Mouse (Mus musculus) CD4-positive helper T cell, adult 2 months (primary cell): Measurements from ENCODE around the gene Pcbp3.
A peak's percentile ranks its signal among the peaks of the same experiment; 100 is the strongest.

ENCODE experiments used
- DNase-seq: peaks from one replicate; pipeline ENCODE4 v3.0.0-alpha.2; 2012; ENCODE audit warnings: low read depth, missing footprints, low spot score

The Pcbp3 gene

DNA sequence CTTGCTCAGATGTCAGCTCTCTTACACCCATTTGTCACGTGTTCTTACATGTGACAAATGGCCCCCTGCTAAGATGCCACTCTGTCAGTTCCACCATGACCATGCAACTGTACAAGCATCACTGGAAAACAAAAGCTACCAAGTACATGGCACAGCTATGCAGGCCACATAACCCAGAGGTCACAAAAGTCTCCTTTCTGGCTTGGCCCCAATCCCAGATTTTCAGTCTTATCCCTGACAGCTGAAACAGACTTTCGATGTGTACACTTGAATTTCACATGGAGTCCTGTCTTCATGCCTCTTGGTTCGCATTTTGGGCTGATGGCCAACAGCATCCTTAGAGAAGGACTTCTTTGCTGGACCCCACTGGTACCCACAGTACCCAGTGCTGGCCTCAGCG is 116.8 kb downstream of the Pcbp3 start:
- no peak for DNase-seq

DNA sequence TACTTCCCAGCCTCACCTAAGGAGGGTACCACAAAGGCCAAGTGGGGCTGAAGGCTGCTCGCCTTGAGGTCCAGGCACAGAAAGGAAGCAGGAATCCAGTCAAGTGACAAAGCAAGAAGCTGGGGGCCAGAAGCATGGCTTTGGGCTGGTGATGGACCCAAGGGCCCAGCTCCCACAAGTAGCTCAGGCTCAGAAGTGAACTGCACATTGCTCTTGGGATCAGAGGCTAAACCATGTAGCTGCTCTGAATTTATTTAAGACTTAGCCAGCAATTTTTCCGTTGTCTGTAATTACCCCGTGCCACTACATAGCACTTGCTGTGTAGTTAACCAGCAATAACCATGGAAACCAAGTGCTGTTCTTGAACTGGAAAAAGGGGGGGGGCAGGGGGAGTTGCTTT is 117.3 kb downstream of the Pcbp3 start:
- no peak for DNase-seq

DNA sequence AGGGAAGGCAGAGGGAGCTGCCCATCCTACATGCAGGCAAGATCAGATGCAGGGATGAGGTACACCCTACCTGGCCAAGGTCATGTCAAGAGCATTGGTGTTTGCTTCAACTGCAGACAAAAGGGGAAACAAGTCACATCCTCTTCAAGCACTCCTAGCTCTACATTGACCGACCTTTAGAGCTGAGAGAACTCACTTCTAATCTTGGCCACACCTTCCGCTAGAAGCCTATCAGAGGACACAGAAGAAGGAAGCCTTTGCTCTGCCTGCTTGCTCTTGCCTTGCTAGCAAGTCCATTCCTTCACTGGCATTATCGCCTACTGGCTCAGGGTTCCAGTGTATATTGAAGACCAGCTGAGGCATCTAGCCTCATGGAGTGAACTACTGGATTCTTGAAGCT is 119.6 kb downstream of the Pcbp3 start:
- DNase-seq: no peak

DNA sequence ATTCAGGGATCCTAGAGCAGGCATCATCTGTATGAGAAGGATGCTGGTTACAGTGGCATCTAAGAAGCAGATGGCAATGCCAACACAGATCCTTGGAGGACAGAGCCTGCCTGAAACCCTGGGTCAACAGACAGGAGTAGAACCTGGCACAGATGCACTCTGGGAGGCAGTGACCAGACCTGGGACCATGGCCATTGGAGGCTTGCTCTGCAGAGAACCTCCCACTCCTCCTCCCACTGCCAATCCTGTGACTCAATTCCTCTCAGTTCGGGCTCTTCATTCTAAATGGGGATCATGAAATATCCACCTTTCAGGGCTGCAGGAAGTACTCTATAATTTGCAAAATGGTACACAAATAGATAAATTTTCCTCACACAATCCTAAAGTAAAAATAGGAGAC is 120.5 kb downstream of the Pcbp3 start:
- no peak for DNase-seq

DNA sequence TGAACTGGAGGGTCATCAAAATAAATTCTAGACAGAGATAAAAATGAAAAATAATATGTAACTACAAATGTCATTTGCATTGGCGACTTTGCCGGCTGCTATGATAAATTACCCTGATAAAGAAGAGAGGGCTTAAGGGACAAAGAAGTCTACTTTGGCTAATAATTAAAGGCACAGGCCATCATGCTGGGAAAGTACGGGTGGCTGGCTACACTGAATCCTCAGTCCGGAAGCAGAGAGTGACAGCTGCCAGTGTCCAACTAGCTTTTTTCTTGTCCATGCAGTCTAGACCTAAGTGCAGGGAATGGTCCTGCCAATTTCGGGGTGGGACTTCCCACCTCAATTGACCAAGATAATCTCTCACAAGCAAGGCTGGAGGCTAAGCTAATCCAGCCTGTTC is 121.1 kb downstream of the Pcbp3 start:
- DNase-seq: no peak

DNA sequence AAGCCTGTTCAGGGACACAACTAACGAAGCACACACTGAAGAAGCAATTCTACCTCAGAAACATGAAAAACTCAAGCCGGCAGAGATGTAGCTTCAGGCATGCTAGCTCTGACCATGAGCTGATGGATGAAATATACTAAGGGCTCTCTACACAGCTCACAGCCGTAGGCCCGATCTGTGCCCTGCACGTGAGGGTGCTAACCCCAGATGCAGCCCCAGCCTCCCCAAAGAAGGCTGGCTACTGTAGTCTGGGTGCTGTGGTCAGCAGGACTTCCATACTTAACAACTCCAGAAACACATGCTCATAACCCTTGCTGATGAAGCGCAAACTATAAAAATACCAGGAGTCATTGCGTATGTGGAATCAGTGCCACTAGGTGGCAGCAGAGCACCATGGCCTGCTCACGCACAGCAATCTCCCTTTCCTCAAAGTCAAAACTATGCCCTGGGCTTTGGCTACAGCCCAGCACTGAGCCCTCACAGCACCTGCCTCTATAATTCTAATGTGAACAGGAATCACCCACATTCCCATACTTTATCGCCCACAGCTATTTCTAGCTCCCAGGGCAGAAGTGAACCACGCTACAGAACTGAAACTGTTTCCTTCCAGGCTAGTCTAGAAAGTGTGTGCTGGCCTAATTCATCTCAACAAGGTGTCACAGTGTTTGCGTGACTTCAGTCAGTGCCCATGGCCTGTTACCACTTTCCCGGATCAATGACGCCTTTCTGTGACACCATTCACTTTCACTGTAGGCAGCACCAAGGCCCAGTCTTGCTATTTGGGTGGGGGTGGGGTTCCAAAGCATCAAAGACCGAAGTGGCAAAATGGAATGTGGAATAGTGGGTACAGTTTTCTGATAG is 126.0 kb downstream of the Pcbp3 start:
- DNase-seq: peak; percentile 70

DNA sequence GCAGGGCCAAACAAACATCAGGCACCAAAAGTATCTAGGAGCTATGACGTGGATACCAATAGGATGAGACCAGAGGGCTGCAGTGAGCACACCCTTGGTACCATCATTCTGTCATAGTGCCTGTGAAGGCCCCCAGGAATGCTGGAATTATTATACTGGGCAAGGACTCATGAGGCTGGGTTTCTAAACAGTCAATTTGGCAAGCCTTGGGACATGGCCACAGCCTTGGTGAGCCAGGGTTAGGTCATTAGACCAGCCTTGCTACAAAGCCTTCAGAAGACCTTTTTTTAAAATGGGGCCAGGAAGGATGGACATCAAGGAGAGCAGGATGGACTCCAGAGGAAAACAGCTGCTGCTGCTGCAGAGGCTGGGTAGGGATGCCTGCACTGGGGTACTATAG is 128.8 kb downstream of the Pcbp3 start:
- no peak for DNase-seq

DNA sequence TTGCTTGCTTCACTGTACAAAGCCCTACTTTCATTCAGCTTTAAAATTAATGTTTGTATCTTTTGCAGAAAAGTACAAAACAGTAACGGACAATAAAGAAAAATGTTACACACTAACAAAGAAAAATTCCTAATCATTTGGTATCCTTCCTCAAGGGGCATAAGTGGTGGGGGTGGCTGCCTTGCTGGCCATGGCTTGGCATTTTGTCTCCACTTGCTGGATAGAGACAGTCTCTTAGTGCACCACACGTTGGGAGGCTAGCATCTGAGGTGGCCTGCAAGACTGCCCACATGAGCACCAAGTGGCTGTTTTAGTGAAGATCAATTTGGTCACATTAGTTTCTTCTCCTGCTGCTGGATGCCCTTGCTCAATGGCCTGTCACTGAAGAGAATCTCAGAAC is 129.8 kb downstream of the Pcbp3 start:
- DNase-seq: no peak

DNA sequence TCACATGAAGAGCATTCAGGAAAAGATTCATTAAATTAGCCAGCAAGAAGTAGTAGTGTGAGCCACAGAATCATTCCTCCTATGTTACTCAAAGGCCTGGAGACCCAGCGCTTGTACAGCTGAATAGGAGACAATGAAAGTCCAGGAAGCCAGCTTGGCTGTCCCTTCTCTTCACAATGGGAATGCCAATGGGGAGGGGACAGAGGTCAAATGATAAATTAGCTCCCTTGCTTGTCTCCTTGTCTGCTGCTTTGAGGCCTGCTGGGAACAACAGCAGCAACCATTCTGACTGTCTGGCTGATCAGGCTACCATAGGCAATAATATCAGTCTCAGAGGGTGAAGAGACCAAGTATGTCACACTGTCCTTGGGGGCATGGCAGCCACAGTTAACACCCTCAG is 130.5 kb downstream of the Pcbp3 start:
- no peak for DNase-seq

DNA sequence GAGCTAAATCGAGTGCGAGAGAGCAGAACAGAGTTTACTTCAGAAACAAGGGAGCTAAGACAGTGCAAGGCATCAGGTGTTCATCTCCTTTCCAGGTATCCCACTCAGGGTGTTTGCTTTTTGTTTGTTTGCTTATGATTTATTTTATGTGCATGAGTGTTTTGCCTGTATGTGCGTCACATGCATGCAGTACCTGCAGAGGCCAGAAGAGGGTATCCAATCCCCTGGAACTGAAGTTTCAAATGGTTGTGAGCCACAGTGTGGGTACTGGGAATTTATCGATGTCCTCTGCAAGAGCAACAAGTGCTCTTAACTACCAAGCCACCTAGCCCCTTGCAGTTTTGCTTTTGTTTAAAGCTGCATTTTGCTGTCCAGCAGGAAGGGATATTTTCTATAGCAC is 132.8 kb downstream of the Pcbp3 start:
- DNase-seq: no peak

DNA sequence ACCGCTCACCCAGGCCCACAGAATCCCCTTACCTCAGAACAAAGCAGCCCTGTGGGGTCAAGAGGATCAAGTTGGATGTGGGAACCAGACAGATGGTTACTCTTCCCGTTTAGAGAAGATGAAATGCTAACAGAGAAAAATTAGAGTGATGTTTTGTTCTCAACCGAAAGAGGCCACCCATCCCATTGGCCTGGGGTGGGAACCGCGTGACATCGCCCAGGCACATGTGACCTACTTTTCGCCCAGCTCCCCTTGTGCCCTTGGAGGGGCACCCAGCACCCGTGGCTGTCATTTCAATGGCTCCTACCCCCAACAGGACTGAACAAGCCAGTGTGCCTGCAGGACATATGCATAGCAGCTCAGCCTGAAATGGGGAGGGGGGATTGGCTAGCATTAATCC is 139.0 kb downstream of the Pcbp3 start:
- DNase-seq: no peak

DNA sequence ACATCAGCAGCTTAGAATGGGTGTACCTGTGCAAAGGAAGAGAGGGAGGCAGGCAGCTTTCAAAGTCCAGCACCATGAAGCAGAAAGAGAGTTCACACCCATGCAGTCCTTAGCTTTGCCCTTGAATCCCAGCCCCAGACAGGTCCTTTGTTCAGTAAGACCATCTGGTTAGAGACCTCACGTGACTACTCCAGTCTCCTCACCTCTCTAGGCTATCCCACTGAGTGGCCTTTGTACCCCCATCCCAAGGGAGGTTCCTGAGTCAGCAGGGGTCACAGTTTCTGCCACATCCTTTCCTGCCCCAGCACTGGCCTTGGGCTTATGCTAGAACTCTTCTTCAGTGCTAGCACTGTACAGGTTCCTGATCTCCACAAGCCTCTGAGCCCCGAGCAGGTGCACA is 142.4 kb downstream of the Pcbp3 start:
- no peak for DNase-seq

DNA sequence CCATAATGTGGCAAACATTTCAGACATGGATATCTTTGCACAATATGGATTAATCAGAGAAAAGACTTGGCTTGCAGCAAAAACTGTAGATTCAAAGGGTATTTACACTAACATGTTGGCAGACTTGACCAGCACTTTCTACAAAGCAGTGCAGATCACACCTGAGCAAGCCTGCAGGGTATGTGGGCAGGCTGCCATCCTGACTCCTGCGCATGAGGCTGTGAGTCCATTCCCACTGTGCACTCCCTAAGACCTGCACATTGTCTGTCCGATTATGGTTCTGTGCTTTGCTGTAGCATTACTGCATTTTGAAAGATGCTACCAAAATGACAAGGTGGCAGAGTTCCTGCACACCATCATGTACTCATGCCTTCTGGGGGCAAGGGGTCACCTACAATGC is 143.3 kb downstream of the Pcbp3 start:
- no peak for DNase-seq

DNA sequence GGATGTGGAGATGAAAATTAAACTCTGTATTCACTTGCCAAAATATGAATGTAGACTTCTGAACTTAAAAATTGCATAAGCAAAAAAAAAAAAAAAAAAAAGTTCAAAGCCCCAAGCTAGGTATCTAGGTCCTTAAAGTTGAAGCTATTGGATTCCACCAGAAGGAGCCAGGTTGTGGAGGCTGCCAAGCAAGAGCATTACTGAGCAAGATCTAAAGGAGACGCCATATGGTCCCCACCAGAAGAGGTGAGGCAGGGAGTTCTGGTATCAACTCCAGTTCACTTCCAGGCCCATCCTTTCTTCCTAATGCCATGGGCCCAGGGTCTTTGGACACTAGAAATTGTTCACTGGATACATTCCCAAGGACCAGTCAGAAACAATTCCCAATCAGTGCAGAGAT is 144.8 kb downstream of the Pcbp3 start:
- no peak for DNase-seq

DNA sequence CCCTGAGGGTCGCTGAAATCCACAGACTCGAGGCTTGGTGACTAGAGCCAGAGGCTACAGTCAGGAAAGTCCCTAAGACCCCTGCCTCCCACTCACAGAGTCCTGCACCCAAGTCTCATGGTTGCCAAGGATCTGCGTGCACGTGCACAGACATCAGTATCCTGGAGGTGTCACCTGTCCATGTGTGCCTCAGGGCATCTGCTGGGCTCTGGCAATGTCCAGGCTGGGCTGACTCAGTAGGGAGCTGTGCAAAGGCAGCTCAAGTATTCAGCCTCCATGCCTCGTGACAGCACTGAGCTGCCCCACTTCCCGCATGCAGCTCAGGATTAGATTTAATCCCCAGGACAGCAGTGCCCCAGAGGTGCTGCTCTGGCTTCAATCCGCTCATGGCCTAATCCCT is 145.3 kb downstream of the Pcbp3 start:
- no peak for DNase-seq

DNA sequence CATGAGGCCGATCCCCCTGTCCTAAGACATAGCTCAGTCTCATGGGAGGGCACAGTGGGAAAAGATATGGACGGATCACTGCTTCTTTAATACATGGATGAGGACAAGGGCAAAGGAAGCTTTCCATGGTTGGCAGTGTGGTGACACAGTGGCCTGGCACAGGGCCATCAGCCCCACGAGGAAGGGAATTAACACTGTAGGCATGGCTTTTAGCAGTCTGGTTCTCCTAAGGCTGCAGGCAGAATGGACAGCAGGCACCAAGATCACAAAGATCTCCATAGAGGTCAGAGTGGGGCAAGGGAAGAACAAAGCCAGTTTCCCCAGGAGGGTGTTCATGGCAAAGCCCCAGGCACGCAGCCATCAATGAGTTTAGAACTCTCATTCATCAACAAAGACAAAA is 146.2 kb downstream of the Pcbp3 start:
- DNase-seq: no peak

DNA sequence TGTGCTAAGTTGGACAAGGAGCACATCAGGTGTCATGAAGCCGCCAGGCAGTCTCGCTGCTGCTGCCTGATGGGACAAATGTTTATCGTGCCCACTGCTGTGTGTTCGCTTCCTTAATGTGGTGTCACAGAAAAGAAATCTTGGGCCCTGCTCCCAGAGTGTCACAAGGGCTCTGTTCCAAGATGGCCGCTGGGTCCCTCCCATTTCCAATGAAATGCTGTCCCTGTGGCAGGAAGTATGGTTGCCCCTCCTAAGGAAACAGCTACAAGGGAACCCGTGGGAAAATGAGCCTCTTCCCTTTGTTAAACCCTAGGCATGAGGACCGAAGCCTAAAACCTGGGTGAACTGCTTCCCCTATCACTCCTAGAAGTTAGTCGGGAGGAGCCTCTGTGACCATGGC is 146.9 kb downstream of the Pcbp3 start:
- DNase-seq: no peak

DNA sequence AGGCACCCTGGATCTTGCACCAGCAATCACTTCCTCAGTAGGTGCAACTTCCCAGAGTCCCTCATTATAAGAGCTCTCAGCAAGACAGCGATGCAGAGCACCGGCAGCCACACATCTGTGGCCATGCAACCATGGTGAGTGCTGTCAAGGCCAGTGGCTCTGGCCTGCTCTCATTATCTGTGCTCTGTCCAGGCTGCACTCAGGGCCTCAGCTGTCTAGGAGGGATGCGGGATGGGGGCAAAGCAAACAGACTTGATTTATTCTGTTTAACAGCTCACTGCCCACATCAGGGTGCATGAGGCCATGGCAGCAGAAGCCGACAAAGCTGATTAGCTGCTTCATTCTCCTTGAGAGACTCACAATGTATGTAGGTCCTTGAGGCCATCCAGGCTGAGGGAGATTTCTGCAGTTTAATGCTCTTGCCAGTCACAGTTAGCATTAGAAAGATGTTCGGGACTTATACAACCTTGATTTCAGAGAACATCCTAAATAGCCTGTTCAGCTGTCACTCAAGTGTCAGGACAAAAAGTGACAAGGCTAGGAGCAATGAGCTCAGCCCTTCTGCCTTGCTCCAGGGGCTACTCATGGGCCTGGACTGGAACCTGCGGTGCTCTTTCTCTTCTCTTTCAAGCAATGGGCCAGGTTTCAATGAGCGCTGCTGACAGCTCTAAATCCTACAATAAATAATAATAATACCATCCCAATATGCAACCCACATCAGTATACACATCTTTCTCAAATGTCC is 151.6 kb downstream of the Pcbp3 start:
- DNase-seq: no peak

DNA sequence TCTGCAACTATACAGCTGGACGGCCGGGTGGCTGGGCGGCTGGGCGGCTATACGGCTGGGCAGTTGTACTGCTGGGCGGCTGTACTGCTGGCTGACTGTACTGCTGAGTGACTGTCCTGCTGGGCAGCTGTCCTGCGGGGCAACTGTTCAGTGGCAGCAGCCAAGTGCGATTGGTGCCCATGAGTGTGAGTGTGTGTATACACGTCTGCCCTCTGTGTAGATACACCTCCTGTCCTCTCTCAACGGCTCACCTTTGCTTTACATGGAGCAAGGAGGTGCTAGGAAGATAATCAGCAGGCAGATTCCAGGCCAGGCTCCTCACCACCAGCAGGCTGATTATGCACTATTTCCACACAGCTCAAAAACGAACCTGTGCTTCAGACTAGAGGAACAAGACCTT is 152.2 kb downstream of the Pcbp3 start:
- DNase-seq: no peak

DNA sequence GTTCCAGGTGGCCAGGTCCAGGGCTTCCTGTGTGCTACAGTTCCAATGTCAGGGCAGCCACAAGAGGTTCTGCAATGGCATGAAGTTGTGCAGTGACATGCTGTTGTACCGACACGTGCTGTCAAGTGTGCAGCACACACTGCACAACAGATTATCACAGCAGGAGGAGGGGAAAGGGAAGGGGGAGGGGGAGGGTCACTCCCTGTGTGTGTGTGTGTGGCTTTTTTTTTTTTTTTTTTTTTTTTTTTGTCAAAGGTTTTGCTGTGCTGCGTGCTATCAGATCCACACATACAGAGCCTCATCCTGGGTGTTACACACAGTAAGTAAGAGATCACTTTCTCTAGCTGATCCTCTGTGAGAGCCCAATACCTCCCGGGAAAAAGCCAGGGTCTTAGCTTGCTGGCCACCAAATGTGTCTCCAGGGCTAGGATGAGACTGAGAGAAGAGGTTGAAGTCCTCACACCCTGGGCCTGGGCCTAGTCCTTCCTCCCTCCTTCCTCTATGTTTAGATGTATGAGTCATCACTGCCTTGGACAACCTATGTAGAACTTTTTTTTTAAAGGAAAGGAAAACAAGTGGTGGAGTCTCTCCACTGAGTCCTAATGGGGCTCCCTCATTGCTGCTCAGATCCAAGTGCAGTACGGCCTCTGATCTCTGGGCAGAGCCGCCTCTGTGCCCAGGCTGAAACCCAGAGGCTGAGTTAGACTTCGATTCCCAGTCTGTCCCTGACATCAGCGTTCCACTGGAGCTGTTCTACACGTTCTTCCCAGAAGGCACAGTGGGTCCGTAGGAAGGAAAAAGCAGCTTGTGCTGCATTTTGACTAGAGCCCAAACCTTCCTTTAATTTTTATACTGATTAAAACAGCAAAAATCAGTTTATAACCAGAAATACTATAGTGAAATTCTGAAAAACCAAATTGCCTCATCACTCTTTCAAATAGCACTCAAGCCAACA is 153.0 kb downstream of the Pcbp3 start:
- DNase-seq: no peak

DNA sequence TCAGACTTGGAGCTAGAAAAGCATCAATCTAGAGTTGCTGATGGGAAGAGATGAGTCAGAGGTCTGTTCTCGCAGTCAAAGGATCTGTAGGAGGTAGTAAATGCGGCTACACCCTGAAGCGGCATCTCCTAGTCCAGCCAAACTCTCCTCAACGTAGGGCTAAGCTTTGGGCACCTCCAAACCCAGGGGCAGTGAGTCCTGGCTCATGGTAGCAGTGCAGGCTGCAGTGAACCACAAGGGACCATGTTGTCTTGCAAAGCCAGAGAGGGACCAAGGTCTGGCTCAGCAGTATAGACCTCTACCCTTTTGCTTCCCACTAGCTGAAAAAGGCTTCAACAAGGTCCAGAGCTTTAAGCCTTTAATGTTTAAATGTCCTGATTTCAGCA is 159.2 kb downstream of the Pcbp3 start:
- DNase-seq: no peak

DNA sequence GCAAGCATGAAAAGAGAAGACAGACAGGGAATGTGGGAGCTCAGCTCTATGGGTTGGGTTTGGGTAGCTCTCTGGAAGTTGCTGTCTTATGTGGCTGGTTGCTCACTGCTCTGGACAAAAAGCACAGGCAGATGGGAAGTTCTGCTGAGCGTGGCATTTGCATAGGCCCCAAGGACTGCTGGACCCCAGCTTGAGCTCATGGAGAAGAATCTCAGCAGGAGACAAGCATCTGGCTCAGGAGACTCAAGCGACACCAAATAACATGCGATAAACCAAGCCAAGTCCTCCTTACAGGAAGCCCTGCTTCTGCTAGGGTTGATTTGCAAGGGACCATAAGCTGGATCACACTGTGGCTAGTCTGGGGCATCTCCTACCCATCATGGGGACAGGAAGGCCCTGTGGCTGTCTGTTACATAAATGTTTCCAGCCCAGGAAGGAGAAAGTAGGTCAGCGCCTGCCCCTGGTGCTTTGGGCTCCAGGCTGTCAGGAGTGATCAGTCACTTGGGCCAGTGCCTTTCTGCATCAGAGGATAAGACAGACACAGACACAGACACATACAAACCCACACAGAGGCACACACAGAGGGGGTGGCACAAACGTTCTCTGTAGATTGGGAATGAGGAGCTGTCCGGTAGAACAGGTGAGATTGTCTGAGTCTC is 159.7 kb downstream of the Pcbp3 start:
- DNase-seq: peak; percentile 50
